Mouse (Mus musculus) induced T-regulatory cell, adult 2 months (primary cell): ENCODE results near the gene S100a3.

ENCODE experiments used
- DNase-seq: peaks from one replicate; pipeline ENCODE4 v3.0.0-alpha.2; 2012; ENCODE audit warnings: low read depth

S100a3 gene

DNA sequence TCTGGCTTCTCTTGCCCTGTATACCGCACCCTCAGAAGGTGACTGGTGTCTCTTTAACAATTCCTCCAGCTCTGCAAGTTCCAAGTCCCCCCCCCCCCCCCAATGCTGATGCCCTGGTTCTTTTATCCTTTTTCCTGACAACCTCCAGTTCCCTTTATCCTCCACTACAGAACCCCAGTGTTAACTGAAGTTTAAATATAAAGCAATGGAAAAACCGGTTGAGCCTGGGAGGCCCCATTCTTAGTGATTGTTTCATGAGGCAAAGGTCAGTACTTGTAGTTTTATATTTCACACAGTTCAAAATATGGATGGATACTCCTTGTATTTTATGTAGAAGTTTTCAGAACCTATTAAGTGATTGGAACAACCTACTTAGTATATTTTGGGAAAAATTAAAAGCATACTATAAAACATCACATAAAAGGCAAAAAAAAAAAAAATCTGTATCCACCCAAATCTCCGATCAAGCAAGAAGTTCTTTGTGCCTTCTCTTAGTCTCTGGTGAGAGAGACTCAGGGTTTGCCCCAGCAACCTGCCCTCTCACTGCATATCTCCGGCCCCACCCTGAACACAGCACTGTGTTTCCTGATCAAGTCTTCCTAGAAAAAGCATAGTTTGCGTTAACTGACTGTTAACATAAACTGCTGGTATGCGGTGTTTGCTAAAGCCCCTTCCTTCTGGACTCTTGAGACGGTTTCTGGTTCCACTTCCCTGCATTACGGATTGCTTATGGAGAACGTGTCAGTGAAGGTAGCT lies 66.1 kb downstream of the S100a3 start:
- DNase-seq, result no peak

DNA sequence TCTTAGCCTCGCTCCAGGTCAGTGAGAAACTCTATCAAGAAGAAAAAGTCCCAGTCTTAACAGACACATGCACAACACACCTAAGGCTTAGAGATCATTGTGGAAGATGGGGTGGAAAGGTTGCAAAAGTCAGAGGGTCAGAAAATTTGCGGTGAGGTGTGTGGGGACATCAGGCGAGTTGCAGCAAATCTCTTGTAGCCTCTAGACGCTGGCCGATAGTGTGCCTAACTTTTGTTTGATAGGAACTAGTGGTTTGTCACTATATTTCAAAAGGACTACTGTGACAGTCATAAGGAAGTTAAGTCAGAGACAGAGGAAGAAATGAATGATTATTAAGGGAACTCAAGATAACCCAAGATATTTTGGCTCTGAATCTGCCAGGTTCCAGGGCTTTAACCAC lies 67.0 kb downstream of the S100a3 start:
- DNase-seq, result no peak

DNA sequence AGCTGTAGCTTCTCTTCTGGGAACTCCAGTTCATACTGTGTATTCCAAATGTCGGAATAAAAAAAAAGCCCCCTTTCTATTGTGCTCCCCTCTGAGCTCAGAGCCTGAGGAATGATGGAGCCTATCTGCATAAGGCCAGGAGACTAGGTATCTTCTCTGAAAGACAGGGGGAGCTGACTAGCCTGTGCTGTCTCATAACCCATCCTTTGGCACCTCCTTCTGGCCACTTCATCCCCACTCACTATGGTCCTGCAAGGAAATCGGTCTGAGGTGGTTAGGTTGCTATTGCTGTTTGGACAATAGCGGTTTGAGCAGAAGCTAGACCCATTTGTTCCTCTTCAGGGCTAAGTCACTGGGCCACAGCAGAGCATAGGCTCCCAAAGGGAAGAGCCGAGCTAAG lies 67.4 kb downstream of the S100a3 start:
- DNase-seq, result peak; percentile 68

DNA sequence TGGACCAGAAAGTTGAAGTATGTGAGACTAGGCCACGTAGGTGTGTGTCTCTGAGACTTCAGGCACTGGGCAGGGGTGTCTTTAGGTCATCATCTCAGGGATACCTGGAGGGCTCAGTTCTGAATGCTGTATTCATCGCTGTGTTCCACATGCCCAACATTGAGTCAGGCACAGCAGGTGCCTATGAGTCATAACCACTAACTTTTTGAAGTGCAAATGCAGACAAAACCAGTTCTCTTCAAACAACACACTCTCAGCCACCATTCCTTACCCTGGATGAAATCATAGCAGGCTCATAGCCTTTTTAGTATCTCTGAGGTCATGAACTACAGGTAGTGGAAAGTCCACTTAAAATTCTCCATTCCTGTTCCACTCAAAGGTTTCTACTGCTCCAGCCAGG lies 68.9 kb downstream of the S100a3 start:
- no peak for DNase-seq

DNA sequence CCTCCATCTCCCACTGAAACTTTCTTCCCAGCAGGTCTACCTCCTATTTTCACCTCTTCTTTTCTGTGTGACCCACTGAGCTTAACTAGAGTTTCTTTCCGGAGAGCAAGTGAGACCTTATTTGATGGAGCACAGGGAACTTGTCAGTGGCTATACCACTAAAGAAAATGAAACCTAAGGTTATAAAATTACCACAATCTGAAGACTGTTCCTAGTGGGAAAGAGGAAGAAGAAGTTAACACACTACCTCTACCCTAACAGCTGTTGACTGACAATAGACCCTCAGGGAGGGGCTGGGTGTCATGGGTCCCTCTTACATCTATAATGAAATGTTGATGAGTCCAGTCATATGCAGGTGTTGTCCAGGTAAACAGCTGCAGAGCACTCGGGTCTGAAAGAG lies 71.6 kb downstream of the S100a3 start:
- no peak for DNase-seq

DNA sequence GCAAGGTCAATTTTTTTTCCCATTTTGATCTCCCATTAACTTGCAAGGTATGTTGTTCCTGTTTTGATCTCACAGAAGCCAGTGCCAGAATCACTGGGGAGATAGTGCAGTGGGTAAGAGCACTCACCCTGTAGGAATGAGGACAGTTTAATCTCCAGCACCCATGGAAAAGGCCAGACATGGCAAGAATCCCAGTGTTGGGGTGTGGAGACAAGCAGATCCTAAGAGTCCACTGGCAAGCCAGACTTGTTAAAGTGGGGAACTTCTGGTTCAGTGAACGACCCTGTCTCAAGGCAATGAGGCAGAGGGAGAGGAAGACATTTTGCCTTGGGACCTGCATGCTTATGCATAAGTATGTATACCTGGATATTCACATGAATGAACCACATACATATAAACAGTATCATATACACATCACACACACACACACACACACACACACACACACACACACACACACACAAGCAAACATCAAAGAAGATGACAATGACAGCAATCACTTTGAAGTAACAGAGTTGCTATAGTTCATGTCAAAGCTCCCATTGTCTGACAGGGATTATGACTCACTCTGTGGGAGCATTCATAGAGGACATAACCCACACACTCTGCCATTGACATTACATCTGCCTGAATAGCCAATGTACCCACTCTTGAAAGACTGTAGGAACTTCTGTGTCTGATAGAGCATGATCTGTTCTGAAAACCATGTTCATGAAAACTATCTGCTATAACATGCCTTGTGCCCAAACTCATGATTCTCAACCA lies 78.3 kb downstream of the S100a3 start:
- DNase-seq, result no peak

DNA sequence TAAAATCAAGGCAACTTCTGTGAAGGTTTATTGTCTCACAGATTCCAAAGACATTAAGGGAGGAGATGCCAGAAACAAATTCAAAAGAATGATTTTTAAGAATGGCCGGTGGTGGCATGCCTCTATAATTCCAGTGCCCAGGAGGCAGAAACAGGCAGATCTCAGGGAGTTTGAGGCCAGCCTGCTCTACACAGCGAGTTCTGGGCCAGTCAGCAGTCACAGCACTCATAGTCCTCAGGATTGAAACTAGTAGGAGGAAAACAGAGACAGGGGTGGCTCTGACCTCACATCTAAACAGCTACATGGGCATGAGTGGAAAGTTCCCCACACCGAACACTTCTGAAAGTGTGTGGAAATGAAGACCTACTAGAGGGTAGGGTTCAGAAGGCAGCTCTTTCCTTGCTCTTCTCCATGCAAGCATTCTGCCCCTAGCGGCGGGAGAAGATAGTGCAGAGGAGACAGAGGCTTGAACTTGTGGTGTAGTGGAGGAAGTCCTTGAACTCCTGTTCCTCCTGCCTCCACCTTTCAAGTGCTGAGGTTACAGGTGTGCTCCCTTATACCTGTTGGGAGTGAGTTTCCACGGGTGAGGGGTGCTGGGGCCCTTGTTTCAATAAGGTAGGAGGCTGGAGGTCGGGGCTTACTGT lies 79.3 kb downstream of the S100a3 start:
- peak; percentile 85 for DNase-seq

DNA sequence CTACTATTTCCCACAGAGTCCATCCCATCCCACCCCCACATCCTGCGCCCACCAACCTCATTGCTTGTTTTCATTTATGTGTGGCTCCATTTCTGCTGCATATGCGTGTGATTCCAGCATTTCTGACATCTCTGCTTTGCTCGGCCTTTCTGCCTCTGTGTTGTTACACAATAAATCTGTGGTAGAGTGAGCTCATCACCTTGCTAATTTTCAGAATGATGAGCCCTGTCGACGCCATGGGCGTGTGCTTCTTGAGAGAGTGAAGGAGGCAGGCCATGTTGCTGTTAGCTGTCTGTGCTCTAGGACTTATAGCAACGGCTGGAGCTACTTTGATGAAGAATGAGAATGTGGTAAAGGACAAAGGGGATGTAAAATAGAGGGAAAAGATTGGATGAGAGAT lies 80.6 kb downstream of the S100a3 start:
- DNase-seq, result no peak

DNA sequence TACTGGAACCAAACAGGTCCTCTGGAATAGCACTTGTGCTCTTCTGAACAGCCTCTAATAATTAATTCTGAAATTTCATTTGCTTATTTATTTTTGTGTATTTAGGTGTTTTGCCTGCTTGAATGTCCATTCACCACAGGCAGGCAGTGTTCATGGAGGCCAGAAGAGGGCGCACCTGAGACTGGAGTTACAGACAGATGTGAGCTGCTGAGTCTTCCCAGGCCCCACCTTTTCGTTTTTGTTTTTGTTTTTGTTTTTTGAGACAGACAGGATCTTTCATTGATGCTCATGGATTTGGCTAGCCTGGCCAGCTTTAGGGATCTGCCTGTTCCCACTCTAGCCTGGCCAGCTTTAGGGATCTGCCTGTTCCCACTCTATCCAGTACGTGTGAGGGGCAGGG lies 83.8 kb downstream of the S100a3 start:
- DNase-seq, result peak; percentile 69

DNA sequence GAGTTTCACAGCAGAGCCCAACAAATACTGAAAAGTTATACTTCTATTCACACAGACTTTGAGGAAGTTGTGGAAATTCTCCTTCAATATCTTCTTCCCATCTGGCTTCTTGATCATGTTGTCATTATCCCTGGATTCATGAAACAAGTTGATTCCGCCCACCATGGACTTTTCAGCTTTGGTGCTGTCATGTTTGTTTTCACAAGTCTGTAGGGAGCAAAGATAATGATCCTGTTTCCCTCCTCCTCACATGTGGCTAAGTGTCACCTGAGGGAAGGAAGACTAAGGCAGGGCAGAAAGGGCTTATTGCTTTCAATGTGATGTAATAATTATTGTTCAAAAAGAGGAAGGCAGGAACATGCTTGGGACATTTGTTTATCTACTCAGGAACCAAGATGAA lies 86.9 kb downstream of the S100a3 start:
- no peak for DNase-seq

DNA sequence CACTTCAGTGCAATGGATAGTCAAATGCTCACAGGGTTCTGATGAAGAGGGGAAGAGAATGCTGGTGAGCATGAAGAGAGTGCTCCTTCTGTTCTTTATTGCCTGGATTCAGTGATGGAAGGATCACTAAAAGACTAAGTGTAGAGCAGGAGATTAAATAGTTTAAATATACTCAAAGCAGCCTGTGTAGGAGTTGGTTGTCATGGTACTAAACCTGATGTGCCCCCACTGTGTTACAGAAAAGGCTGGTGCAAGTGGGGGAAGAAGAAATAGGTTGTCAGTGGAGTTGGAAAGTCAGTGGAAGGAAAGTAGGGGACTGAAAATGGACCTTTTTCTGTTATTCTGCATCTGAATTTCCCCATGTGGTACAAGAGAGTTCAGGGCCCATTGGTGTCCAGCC lies 88.6 kb downstream of the S100a3 start:
- no peak for DNase-seq

DNA sequence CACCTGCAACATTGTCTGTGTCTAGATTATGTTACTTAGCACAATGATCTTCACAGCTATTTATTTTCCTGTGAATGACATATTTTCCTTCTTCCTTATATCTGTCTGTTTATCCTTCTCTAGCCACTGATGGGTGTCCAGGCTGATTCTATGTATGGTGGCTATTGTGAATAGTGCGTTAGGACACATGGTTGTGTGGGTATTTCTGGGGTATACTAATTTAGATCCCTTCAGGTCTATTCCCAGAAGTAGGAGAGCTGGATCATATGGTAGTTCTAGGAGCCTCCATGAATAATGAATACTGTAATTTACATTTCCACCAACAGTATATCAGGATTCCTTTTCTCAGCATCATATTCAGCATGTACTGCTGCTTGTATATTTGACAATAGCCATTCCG lies 89.5 kb downstream of the S100a3 start:
- no peak for DNase-seq
